Mouse (Mus musculus): ENCODE measurements around the gene 1600015I10Rik. TPM values are rescaled to one million over a fixed set of nuclear protein-coding genes. Genes with fewer than 3 reads are reported as not detected.
A peak's percentile ranks its signal among the peaks of the same experiment; 100 is the strongest.
"Not testable (repeated sequence)": the region's sequence is repeated elsewhere in the genome, so short reads cannot be mapped to it uniquely, and the experiment has no call there.

Gene 1600015I10Rik
- not detected in 2 replicates for polyA plus RNA-seq (2012; rRNA removed)

- Histone ChIP-seq H3K27ac (ENCODE audit: insufficient read depth, low read length) (no peak within 1 kb of the TSS), H3K4me1 (ENCODE audit: control insufficient read depth, insufficient read depth, low read length) (no peaks in the 10 kb centered on the region), H3K4me3 (replicated peaks; ENCODE audit: insufficient read depth, low read depth, low read length) (no peak within 1 kb of the TSS), H3K27me3 (ENCODE audit: control insufficient read depth, insufficient read depth, low read length) (no peaks in the 10 kb centered on the region)
- WGBS, result 93% methylated on average over 5 of the region's 5 CpGs
- no peak for DNase-seq
- TF ChIP-seq CTCF (IDR thresholded peaks at IDR 0.05; ENCODE audit: borderline replicate concordance, insufficient read depth, low read depth, low read length) (no peak), POLR2A (IDR thresholded peaks at IDR 0.05; ENCODE audit: borderline replicate concordance, insufficient read depth, low read length) (no peak)
These were observed at the start of gene 1600015I10Rik for GRCm38 (mm10) chr6:48929595-48929994. TSS of gene 1600015I10Rik (plus strand) at chr6:48929895.

GRCm38 (mm10) chr6:48894203-48894602, 35.5 kb upstream of the 1600015I10Rik start:
- no peak for DNase-seq
- Histone ChIP-seq H3K4me1 (ENCODE audit: control insufficient read depth, insufficient read depth, low read length) (no peaks in the 10 kb centered on the region), H3K27me3 (ENCODE audit: control insufficient read depth, insufficient read depth, low read length) (no peaks in the 10 kb centered on the region), H3K4me3 (replicated peaks; ENCODE audit: insufficient read depth, low read depth, low read length) (no peak overlapping the region), H3K27ac (ENCODE audit: insufficient read depth, low read length) (no peak overlapping the region)
- WGBS, result 54% methylated on average over 4 of the region's 4 CpGs
- TF ChIP-seq CTCF (IDR thresholded peaks at IDR 0.05; ENCODE audit: borderline replicate concordance, insufficient read depth, low read depth, low read length) (no peak), POLR2A (IDR thresholded peaks at IDR 0.05; ENCODE audit: borderline replicate concordance, insufficient read depth, low read length) (no peak)

DNA sequence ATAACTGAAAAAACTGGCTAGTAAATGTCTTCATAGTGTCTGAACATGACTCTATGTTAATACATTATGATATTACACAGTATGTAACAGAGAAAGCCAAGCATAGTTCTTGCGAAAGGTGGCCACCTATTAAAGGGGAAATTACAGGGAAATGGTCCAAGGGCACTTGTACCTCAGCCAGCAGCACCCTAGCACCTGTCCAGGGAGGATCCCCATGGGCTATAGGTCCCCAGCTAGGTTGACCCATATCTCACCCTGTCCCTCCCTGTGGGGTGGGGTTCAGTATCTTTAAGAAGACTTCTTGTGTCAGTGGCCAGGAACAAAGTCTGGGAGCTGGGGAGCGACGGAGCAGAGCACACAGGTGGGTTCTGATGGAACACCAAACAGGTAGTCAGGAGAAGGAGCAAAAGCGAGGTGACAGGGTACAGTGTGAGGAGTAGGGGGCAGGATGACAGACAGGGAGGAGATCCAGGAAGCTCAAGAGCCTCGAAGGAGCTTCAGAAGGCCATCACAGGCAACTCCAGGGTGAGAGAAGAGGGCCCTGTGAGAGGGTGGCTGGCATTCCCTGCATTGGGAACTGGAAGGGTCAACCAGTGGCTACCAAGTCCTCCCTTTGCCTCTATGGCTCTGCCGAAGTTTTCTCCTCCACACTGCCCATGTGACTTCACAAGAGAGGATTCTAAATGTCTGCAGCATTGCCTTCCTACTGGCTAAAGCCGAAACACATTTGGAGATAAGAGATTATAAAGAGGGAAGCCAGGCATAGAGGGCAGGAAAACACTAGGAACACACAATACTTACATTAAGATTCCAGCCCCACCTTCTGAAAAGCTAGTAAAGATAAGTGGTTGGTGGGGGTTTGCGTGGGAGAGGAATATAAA, 34.5 kb upstream of the 1600015I10Rik start:
- Histone ChIP-seq H3K27me3 (ENCODE audit: control insufficient read depth, insufficient read depth, low read length) (no peaks in the 10 kb centered on the region), H3K4me1 (ENCODE audit: control insufficient read depth, insufficient read depth, low read length) (no peaks in the 10 kb centered on the region), H3K27ac (ENCODE audit: insufficient read depth, low read length) (no peak overlapping the region), H3K4me3 (replicated peaks; ENCODE audit: insufficient read depth, low read depth, low read length) (no peak overlapping the region)
- DNase-seq, result peak in 1 of 2 experiments; percentile 1
- TF ChIP-seq CTCF (IDR thresholded peaks at IDR 0.05; ENCODE audit: borderline replicate concordance, insufficient read depth, low read depth, low read length) (no peak), POLR2A (IDR thresholded peaks at IDR 0.05; ENCODE audit: borderline replicate concordance, insufficient read depth, low read length) (no peak)
- 88% methylated on average over 8 of the region's 8 CpGs for WGBS

DNA sequence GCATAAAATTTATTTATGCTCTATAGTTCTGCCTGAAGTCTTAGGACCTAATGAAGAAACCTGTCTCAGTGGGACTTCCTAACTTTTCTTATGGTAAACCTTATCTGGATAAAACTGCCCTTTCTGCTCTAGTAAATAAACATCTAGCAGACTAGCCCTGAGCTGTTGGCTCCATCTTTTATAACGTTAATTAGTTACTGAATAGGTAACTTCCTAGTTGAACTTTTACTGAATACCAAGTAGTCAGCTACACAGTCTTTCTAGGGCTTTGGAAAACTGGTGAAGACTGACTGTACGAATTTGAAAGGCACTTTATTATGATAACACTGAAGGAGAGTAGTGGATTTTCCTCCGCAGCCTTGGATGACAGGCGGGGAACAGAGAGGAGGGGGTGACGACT, 33.8 kb upstream of the 1600015I10Rik start:
- no peak for DNase-seq
- TF ChIP-seq POLR2A (IDR thresholded peaks at IDR 0.05; ENCODE audit: borderline replicate concordance, insufficient read depth, low read length), result no peak
- H3K27ac ChIP-seq (ENCODE audit: insufficient read depth, low read length), result no peak overlapping the region

DNA sequence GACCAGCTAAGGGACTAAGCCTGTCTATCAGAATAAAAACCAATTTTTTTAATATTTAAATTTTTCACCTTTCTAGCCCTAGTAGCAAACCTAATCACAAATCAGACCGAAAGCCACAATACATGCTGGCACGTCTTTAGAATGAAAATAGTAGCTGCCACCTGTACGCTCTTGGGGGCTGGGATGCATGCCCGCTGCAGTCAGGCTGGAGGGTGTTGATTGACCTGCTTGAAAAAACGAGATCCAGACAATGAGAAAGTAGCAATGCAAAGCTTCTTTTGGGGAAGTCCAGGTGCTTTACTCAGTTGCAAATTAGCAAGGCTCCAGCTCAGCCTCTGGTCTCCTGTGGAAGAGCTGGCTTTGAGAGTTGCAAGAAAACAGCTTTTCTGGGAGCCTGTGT, 32.7 kb upstream of the 1600015I10Rik start:
- TF ChIP-seq POLR2A (IDR thresholded peaks at IDR 0.05; ENCODE audit: borderline replicate concordance, insufficient read depth, low read length) (no peak), CTCF (IDR thresholded peaks at IDR 0.05; ENCODE audit: borderline replicate concordance, insufficient read depth, low read depth, low read length) (no peak)
- WGBS, result 75% methylated on average over 5 of the region's 5 CpGs
- H3K27me3 ChIP-seq (ENCODE audit: control insufficient read depth, insufficient read depth, low read length), result no peaks in the 10 kb centered on the region
- H3K4me1 ChIP-seq (ENCODE audit: control insufficient read depth, insufficient read depth, low read length), result no peaks in the 10 kb centered on the region
- no peak overlapping the region for H3K27ac ChIP-seq (ENCODE audit: insufficient read depth, low read length)
- no peak for DNase-seq
- no peak overlapping the region for H3K4me3 ChIP-seq (replicated peaks; ENCODE audit: insufficient read depth, low read depth, low read length)

More for the DNA sequence above, 33.8 kb upstream of the 1600015I10Rik start:
- Histone ChIP-seq H3K4me1 (ENCODE audit: control insufficient read depth, insufficient read depth, low read length) (no peaks in the 10 kb centered on the region), H3K4me3 (replicated peaks; ENCODE audit: insufficient read depth, low read depth, low read length) (no peak overlapping the region), H3K27me3 (ENCODE audit: control insufficient read depth, insufficient read depth, low read length) (no peaks in the 10 kb centered on the region)
- WGBS, result 89% methylated on average over 5 of the region's 5 CpGs

DNA sequence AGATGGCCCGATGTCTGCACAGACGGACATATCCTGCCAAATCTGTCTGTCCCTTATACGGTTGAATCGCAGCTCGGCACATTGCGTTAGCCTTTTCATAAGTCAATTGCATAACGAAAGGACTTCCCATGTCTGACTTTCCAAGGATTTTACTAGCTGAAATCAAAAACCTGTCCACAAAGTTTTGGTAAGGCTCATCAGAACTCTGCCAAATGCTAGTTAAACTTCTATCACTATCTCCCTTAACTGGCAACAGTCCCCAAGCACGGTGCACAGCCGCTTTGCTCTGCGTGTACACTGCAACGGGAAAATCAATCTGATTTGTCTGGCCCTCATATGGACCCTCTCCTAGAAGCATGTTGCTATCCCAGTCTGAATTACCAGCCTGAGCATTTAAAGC, 28.4 kb upstream of the 1600015I10Rik start:
- H3K27me3 ChIP-seq (ENCODE audit: control insufficient read depth, insufficient read depth, low read length); H3K4me1 ChIP-seq (ENCODE audit: control insufficient read depth, insufficient read depth, low read length); H3K27ac ChIP-seq (ENCODE audit: insufficient read depth, low read length); DNase-seq; H3K4me3 ChIP-seq (replicated peaks; ENCODE audit: insufficient read depth, low read depth, low read length): not testable (repeated sequence)
- 73% methylated on average over 11 of the region's 11 CpGs for WGBS

GRCm38 (mm10) chr6:48902511-48903406, 26.9 kb upstream of the 1600015I10Rik start:
- DNase-seq, result no peak
- Histone ChIP-seq H3K4me1 (ENCODE audit: control insufficient read depth, insufficient read depth, low read length) (no peaks in the 10 kb centered on the region), H3K4me3 (replicated peaks; ENCODE audit: insufficient read depth, low read depth, low read length) (no peak overlapping the region), H3K27ac (ENCODE audit: insufficient read depth, low read length) (no peak overlapping the region), H3K27me3 (ENCODE audit: control insufficient read depth, insufficient read depth, low read length) (no peaks in the 10 kb centered on the region)
- TF ChIP-seq POLR2A (IDR thresholded peaks at IDR 0.05; ENCODE audit: borderline replicate concordance, insufficient read depth, low read length) (no peak), CTCF (IDR thresholded peaks at IDR 0.05; ENCODE audit: borderline replicate concordance, insufficient read depth, low read depth, low read length) (no peak)
- 87% methylated on average over 17 of the region's 17 CpGs for WGBS
